Mouse (Mus musculus): ENCODE results near the gene Onecut1. TPM values are rescaled to one million over a fixed set of nuclear protein-coding genes. Genes with fewer than 3 reads are reported as not detected.

Gene Onecut1
- polyA plus RNA-seq, 1 experiment from 2014 or later: 2.6 TPM

DNA sequence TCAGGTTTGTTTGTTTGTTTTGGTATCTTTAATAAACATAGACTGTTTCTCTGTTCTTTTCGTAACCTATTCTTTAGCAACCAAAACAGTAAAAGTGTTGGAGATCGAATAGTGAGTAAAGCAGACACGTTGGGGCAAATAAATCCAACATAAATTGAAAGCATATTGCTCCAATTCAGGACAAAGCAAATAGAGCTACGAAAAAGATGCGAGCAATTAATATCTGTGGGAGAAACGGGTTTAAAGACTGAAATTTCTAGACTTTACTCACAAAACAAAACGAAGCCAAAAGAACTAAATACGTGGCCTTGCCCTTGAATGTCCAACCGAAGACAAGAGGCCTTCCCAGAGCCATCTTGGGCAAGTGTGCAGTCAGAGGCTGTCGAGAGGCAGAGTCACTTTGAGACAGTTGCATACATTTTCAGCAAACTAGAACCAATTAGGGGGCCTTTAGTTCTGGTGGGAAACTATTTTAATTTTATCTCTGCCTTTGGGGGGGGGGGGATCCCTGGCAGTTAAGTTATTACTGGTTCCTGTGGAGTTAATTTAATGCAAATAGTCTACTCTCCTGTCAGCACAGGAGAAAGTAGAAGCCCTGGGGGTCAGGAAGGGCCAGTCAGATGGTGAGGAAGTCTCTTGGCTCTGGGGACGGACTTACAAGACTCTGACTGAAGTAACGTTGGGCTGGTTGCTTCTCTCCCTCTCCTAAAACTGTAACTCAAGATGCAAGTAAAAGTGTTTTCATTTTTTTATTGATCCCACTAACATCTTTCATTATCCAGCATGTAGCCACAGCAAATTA is 11.5 kb upstream of the Onecut1 start:
- ATAC-seq (ENCODE audit: low read depth): no peak
- H3K36me3 ChIP-seq (ENCODE audit: control insufficient read depth, insufficient read depth): no peaks in the 10 kb centered on the region
- H3K9ac ChIP-seq (ENCODE audit: low read depth, low read length): no peak overlapping the region
- WGBS (ENCODE audit: insufficient replicate concordance): 7% methylated on average over 12 of the region's 12 CpGs
- peak overlapping the region; percentile 61 for H3K4me2 ChIP-seq (ENCODE audit: low read depth, low read length)
- no peaks in the 10 kb centered on the region; the same call in 1 of the 2 replicates for H3K4me1 ChIP-seq (ENCODE audit: control insufficient read depth, low read depth, low read length)
- H3K9me3 ChIP-seq (replicated peaks; ENCODE audit: control insufficient read depth, low read length): no peaks in the 10 kb centered on the region
- no peak overlapping the region; the same call in 1 of the 2 replicates for H3K4me3 ChIP-seq (ENCODE audit: low read depth, low read length)
- H3K27me3 ChIP-seq (ENCODE audit: control insufficient read depth, insufficient read depth, low read depth, low read length): peaks cover 83% of the 10 kb centered on the region
- H3K27ac ChIP-seq (ENCODE audit: low read length): no peak overlapping the region

- Histone ChIP-seq H3K27me3 (ENCODE audit: control insufficient read depth, insufficient read depth, low read depth, low read length) (peaks cover 88% of the 10 kb centered on the region), H3K27ac (ENCODE audit: low read length) (no peak overlapping the region)
- ATAC-seq (ENCODE audit: low read depth): no peak
Observed at GRCm38 (mm10) chr9:74850781-74851145, 11.0 kb upstream of the Onecut1 start.

GRCm38 (mm10) chr9:74851601-74852000 is 10.1 kb upstream of the Onecut1 start:
- WGBS (ENCODE audit: insufficient replicate concordance): 15% methylated on average over 5 of the region's 5 CpGs
- Histone ChIP-seq H3K9me3 (replicated peaks; ENCODE audit: control insufficient read depth, low read length) (no peaks in the 10 kb centered on the region), H3K4me2 (ENCODE audit: low read depth, low read length) (no peak overlapping the region), H3K4me1 (ENCODE audit: control insufficient read depth, low read depth, low read length) (no peaks in the 10 kb centered on the region; the same call in 1 of the 2 replicates), H3K9ac (ENCODE audit: low read depth, low read length) (no peak overlapping the region), H3K27ac (ENCODE audit: low read length) (no peak overlapping the region), H3K36me3 (ENCODE audit: control insufficient read depth, insufficient read depth) (no peaks in the 10 kb centered on the region), H3K4me3 (ENCODE audit: low read depth, low read length) (no peak overlapping the region), H3K27me3 (ENCODE audit: control insufficient read depth, insufficient read depth, low read depth, low read length) (peaks cover 89% of the 10 kb centered on the region)
- no peak for ATAC-seq (ENCODE audit: low read depth)

More at GRCm38 (mm10) chr9:74850781-74851145, 11.0 kb upstream of the Onecut1 start:
- Histone ChIP-seq H3K4me2 (ENCODE audit: low read depth, low read length) (no peak overlapping the region), H3K4me1 (ENCODE audit: control insufficient read depth, low read depth, low read length) (no peaks in the 10 kb centered on the region; the same call in 1 of the 2 replicates), H3K9me3 (replicated peaks; ENCODE audit: control insufficient read depth, low read length) (no peaks in the 10 kb centered on the region), H3K9ac (ENCODE audit: low read depth, low read length) (no peak overlapping the region), H3K36me3 (ENCODE audit: control insufficient read depth, insufficient read depth) (no peaks in the 10 kb centered on the region), H3K4me3 (ENCODE audit: low read depth, low read length) (no peak overlapping the region)
- WGBS (ENCODE audit: insufficient replicate concordance): 9% methylated on average over 5 of the region's 5 CpGs

- H3K9me3 ChIP-seq (replicated peaks; ENCODE audit: control insufficient read depth, low read length): no peaks in the 10 kb centered on the region
- ATAC-seq (ENCODE audit: low read depth): no peak
- no peak overlapping the region for H3K27ac ChIP-seq (ENCODE audit: low read length)
- H3K4me3 ChIP-seq (ENCODE audit: low read depth, low read length): no peak overlapping the region
- no peak overlapping the region for H3K4me2 ChIP-seq (ENCODE audit: low read depth, low read length)
- no peaks in the 10 kb centered on the region for H3K36me3 ChIP-seq (ENCODE audit: control insufficient read depth, insufficient read depth)
- no peak overlapping the region for H3K9ac ChIP-seq (ENCODE audit: low read depth, low read length)
- peaks cover 89% of the 10 kb centered on the region for H3K27me3 ChIP-seq (ENCODE audit: control insufficient read depth, insufficient read depth, low read depth, low read length)
- H3K4me1 ChIP-seq (ENCODE audit: control insufficient read depth, low read depth, low read length): no peaks in the 10 kb centered on the region; the same call in 1 of the 2 replicates
- 5% methylated on average over 4 of the region's 4 CpGs for WGBS (ENCODE audit: insufficient replicate concordance)
Observed at GRCm38 (mm10) chr9:74852361-74852760, 9.4 kb upstream of the Onecut1 start.

- Histone ChIP-seq H3K4me1 (ENCODE audit: control insufficient read depth, low read depth, low read length) (no peaks in the 10 kb centered on the region; the same call in 1 of the 2 replicates), H3K36me3 (ENCODE audit: control insufficient read depth, insufficient read depth) (no peaks in the 10 kb centered on the region), H3K9ac (ENCODE audit: low read depth, low read length) (no peak overlapping the region), H3K4me3 (ENCODE audit: low read depth, low read length) (no peak overlapping the region), H3K9me3 (replicated peaks; ENCODE audit: control insufficient read depth, low read length) (no peaks in the 10 kb centered on the region), H3K4me2 (ENCODE audit: low read depth, low read length) (0 out of 2 replicates have a peak overlapping the region, but pooled peaks have one; percentile 25), H3K27ac (ENCODE audit: low read length) (no peak overlapping the region), H3K27me3 (ENCODE audit: control insufficient read depth, insufficient read depth, low read depth, low read length) (peaks cover 89% of the 10 kb centered on the region)
- 2% methylated on average over 28 of the region's 28 CpGs for WGBS (ENCODE audit: insufficient replicate concordance)
- ATAC-seq (ENCODE audit: low read depth): no peak
Observed at GRCm38 (mm10) chr9:74853191-74854072, 8.3 kb upstream of the Onecut1 start.

GRCm38 (mm10) chr9:74854073-74854591 is 7.6 kb upstream of the Onecut1 start:
- Histone ChIP-seq H3K4me2 (ENCODE audit: low read depth, low read length) (0 out of 2 replicates have a peak overlapping the region, but pooled peaks have one; percentile 25), H3K27ac (ENCODE audit: low read length) (no peak overlapping the region), H3K9ac (ENCODE audit: low read depth, low read length) (no peak overlapping the region), H3K36me3 (ENCODE audit: control insufficient read depth, insufficient read depth) (no peaks in the 10 kb centered on the region), H3K4me1 (ENCODE audit: control insufficient read depth, low read depth, low read length) (no peaks in the 10 kb centered on the region; the same call in 1 of the 2 replicates), H3K9me3 (replicated peaks; ENCODE audit: control insufficient read depth, low read length) (no peaks in the 10 kb centered on the region), H3K4me3 (ENCODE audit: low read depth, low read length) (no peak overlapping the region), H3K27me3 (ENCODE audit: control insufficient read depth, insufficient read depth, low read depth, low read length) (peaks cover 89% of the 10 kb centered on the region)
- 3% methylated on average over 25 of the region's 25 CpGs for WGBS (ENCODE audit: insufficient replicate concordance)
- no peak for ATAC-seq (ENCODE audit: low read depth)

DNA sequence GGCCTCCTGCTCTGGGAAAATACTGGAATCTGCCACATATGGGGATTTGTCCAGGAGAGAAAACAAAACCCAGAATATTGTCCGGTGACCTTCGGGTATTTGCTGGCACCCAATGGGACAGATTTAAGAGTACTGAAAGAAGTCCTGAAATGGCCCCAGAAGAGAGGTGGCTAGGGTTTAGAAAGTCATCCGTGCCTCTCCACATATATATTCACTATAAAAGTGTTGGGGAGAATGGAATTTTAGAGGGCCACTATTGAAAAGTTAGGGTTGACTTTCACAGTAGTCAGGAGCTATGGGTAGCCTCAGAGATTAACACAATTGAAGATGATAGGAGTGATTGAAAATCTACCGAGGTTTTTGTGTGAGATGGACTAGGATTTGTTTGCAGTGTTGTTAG is 6.3 kb upstream of the Onecut1 start:
- no peaks in the 10 kb centered on the region for H3K9me3 ChIP-seq (replicated peaks; ENCODE audit: control insufficient read depth, low read length)
- peaks cover 84% of the 10 kb centered on the region for H3K27me3 ChIP-seq (ENCODE audit: control insufficient read depth, insufficient read depth, low read depth, low read length)
- 6% methylated on average over 4 of the region's 4 CpGs for WGBS (ENCODE audit: insufficient replicate concordance)
- no peak overlapping the region for H3K4me2 ChIP-seq (ENCODE audit: low read depth, low read length)
- H3K27ac ChIP-seq (ENCODE audit: low read length): no peak overlapping the region
- H3K9ac ChIP-seq (ENCODE audit: low read depth, low read length): no peak overlapping the region
- no peaks in the 10 kb centered on the region for H3K36me3 ChIP-seq (ENCODE audit: control insufficient read depth, insufficient read depth)
- no peaks in the 10 kb centered on the region; the same call in 1 of the 2 replicates for H3K4me1 ChIP-seq (ENCODE audit: control insufficient read depth, low read depth, low read length)
- ATAC-seq (ENCODE audit: low read depth): no peak
- no peak overlapping the region for H3K4me3 ChIP-seq (ENCODE audit: low read depth, low read length)

GRCm38 (mm10) chr9:74856578-74857507 is 4.9 kb upstream of the Onecut1 start:
- no peak for ATAC-seq (ENCODE audit: low read depth)
- no peaks in the 10 kb centered on the region for H3K36me3 ChIP-seq (ENCODE audit: control insufficient read depth, insufficient read depth)
- H3K9ac ChIP-seq (ENCODE audit: low read depth, low read length): no peak overlapping the region
- H3K4me2 ChIP-seq (ENCODE audit: low read depth, low read length): no peak overlapping the region
- H3K27me3 ChIP-seq (ENCODE audit: control insufficient read depth, insufficient read depth, low read depth, low read length): peaks cover 84% of the 10 kb centered on the region
- H3K27ac ChIP-seq (ENCODE audit: low read length): no peak overlapping the region
- 3% methylated on average over 28 of the region's 28 CpGs for WGBS (ENCODE audit: insufficient replicate concordance)
- no peaks in the 10 kb centered on the region for H3K9me3 ChIP-seq (replicated peaks; ENCODE audit: control insufficient read depth, low read length)
- H3K4me1 ChIP-seq (ENCODE audit: control insufficient read depth, low read depth, low read length): no peaks in the 10 kb centered on the region; the same call in 1 of the 2 replicates
- no peak overlapping the region for H3K4me3 ChIP-seq (ENCODE audit: low read depth, low read length)
